Mouse (Mus musculus): ENCODE measurements at regions not wholly inside any gene's neighbourhood (a gene's known extent, or its start where the extent isn't known, plus 50 kb on each side); places are given as distances from the start of the nearest gene placed in this dataset.

DNA sequence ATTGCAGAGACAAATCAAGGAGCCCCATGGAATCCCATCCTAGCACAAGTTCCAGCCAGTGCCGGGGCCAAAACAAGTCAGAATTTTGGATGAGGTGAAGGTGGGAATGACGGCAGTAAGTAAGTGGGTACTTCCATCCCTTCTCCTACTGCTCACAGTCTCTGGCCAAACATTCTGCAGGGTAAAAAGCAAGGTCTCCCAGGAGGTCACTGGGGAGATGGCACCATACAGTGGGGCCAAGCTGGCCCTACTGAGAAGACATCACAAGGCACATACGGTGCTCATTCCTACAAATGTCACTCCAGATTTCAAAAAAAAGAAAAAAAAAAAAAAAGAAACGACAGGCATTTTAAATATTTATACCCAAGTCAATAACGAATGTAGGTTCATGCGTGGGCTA, 129.6 kb downstream of the Ddx11 start:
- no peak for DNase-seq (ENCODE audit: low spot score)

DNA sequence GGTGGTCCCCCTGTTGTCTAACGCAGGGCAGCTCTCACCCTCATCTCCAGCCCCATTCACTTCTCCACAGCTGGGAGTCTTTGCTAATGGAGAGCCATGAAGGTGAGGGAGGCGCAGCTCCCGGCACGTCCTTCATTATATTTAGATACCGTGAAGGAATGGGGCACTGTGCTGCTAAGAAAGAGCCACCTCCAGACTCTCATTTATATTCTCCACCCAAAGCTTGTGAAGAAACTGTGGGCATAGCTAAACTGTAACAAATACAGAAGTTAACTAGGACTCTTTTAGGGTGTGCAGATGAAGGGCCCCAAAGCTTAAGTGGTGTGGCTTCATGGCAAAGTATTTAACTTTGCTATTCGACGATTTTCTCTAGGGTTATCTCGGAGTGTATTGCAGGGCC, 136.4 kb downstream of the Ddx11 start:
- DNase-seq (ENCODE audit: low spot score): no peak

DNA sequence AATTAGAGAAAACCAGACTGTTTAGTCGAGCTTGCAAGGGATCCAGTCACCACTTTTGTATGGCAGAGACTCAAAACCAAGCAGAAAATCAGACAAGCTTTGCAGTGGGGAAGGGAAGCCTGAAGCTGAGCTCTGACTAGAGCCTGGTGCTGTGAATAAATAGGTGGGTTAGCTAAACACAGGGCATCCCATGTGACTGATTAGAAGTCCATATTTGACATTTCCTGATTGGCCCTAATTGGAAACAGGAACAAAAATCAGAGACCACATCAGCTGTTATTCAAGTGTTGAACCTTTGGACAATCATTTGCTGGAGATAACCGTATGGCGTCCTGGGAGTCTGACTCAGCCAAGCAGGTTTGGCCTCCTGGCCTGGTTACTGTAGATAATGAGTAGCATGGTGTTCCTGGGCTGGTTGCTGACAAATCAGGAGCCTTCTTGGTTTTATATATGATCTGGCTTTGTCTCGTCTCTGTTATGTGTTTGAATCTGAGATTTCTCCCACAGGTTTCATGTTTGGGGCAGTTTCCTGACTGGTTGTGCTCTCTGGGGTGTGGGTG, 139.4 kb downstream of the Ddx11 start:
- DNase-seq (ENCODE audit: low spot score): no peak

DNA sequence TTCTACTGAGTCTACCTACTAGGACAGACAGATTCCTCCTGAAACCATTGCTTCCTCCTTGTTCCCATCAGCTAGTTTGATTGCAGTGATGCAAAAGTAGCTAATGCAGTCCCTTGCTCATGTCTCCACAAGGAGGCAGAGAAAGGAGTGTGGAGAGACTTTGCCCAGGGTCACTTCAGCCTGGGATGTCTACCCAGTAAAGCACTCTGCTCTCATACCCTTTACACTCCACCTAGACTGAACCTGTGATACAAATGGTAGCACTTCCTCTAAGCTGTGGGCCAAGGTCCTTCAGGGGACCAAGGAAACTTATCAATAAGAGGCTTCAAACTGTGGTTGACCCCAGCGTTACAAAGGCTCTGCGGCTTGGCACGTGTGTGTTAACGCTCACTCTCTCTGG, 140.1 kb downstream of the Ddx11 start:
- no peak for DNase-seq (ENCODE audit: low spot score)

DNA sequence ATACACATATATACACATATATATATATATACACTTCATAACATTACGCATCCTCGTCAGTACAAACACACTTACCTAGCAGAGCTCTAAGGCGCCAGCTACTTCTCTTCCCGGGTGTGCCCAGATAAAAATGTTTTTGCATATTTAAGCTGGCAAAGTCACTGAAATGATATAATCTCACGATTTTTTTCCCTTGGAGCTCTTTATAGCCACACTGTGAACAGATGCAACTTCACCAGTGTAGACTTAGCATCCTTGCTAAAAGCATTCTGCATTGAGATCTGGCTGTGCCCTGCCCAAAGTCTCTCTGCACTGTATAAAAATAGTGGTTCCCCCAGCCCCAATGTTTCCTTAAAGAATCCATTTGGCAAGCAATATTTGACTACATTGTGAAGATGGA, 143.5 kb downstream of the Ddx11 start:
- DNase-seq (ENCODE audit: low spot score): no peak

DNA sequence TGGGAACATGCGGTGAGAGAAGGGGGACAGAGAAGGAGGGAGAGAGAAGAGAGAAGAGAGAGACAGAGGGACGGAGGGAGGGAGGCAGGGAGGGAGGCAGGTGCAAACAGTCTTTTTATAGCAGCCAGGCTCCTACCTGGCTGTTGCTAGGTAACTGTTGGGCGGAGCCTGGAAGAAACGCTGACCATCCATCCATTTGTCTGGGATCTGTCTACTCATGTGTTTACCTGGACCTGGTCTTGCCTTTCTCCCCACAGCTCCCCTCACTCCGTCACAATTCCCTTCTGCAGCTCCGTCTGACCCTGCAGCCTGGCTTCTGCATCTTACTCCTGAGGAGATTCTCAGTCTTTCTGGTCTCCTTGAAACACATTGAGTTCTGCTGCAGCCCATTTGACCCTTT, 144.5 kb downstream of the Ddx11 start:
- DNase-seq (ENCODE audit: low spot score): no peak

DNA sequence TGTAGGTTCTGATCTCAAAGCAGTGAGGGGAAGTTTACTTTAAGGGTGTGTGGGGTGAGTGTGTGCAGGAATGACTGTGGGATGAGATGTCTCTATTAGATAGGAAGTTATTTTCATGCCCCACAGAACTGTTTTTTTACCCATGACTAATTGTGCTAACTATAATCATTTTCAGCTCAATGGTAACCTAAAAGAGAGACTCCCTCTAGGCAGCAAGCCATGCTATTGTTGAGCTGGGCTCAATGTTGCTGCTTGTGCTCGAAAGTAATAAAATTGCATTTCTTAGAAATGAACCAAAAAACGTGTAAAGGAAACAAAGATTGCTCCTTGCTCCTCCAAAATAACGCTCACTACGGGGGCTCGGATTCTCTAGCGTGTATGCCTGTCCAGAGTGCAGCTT, 146.2 kb downstream of the Ddx11 start:
- DNase-seq (ENCODE audit: low spot score): no peak

DNA sequence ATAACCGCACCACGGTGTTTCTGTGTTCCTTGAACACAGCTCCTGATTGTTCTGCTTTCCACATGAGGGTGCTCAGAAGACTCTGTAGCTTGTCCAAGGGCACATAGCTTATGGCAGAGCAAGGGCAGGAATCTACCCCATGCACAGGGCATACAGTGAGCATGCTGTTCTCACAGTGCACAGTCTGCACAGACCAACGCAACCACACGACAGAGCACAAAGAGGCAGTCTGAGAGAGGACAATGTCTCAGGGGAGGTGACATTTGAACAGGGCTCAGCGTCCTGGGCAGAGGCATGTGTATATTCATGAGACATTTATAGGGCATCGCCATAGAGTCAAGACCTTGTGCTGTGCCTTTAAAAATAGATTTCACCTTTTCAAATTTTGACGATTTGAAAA, 148.6 kb downstream of the Ddx11 start:
- DNase-seq (ENCODE audit: low spot score): no peak

DNA sequence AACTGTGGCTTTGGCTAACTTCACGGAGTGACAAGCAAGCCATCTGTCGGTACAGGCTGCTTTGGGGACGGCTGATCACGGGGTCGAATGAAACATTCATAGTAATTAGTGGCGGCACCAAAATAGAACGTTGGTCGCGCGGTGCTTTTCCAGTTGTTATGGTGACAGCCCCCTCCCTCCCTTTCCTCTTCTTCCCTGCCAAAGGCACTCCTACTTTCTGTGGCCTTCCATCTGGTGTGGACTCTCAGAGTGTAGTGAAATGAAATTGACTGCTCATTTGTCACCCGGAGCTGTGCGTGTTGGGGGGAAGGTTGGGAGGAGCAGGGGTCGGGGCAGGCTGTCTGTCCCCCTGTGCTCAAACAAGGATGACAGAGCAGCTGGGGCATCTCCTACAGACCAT, 153.5 kb downstream of the Ddx11 start:
- DNase-seq (ENCODE audit: low spot score): no peak

DNA sequence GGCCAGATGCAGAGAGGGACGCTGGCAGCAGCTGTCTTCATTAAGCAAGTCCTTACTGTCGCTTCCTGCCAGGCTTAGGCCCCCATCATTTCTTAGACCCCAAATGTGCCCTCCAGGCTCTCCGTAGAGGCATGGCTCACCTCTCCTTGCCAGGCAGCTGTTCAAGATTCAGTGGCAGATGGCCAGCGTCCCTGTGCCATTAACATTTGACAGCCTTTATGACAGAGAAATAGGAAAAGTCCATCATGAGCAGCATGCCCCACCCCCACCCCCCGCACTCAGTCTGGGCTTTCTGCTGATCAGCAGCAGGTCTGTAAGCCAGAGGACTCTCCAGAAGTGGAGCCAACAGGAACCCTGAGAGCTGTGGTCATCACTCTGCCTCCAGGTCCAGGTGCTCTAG, 154.7 kb downstream of the Ddx11 start:
- no peak for DNase-seq (ENCODE audit: low spot score)

DNA sequence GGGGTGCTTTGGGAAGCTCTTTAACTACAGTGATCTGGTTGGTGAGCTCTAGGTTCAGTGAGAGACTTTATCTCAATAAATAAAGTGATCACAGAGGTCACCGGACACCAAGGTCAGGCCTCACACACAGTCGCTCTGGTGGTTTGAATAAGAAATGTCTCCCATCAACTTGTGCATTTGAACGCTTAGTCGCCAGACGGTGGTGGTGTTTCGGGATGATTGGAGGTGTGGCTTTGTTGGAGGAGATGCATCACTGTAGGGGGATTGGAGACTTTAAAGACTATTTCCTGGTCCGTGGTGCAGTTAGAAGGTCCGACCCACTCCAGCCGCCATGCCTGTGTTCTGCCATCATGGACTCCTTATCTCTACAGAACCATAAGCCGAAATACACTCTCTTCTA, 162.0 kb downstream of the Ddx11 start:
- DNase-seq (ENCODE audit: low spot score): no peak
